Mouse (Mus musculus) ES-E14 (cell line): ENCODE results near the gene Zfp618.

Experiments
- HCFC1 ChIP-seq: IDR thresholded peaks from 2 replicates; pipeline ENCODE4 v1.6.1; 2012; ENCODE audit warnings: low read length, inconsistent platforms, borderline replicate concordance; ENCODE audit not compliant: insufficient read depth
- MAFK ChIP-seq: IDR thresholded peaks from 2 replicates; pipeline ENCODE4 v1.6.1; 2014; ENCODE audit warnings: mild to moderate bottlenecking, low read depth, low read length, inconsistent platforms; ENCODE audit not compliant: insufficient read depth
- ZC3H11A ChIP-seq: IDR thresholded peaks from 2 replicates; pipeline ENCODE4 v1.6.1; 2012; ENCODE audit warnings: low read depth, mild to moderate bottlenecking, inconsistent platforms, low read length, borderline replicate concordance
- ZNF384 ChIP-seq: IDR thresholded peaks from 2 replicates; pipeline ENCODE4 v1.6.1; 2012; ENCODE audit warnings: low read depth, low read length, inconsistent platforms

- TF ChIP-seq ZNF384 (no peak), ZC3H11A (no peak), MAFK (no peak), HCFC1 (no peak)
Measured at GRCm38 (mm10) chr4:63129891-63130624, 164.7 kb downstream of the Zfp618 start.
